Mouse (Mus musculus) lung, embryonic 14.5 days (tissue): ENCODE results near the gene Golph3l. TPM values are rescaled to one million over a fixed set of nuclear protein-coding genes. Genes with fewer than 3 reads are reported as not detected.
A peak's percentile ranks its signal among the peaks of the same experiment; 100 is the strongest.

Experiments
- ATAC-seq: fragments of 200-750 bp; cut with Nextera tagmentation; 2 replicates; pipeline ENCODE4 v1.8.0; 2017; ENCODE audit warnings: mild to moderate bottlenecking, moderate TSS enrichment, moderate library complexity; ENCODE audit not compliant: insufficient read depth
- DNase-seq: peaks from one replicate; pipeline ENCODE4 v3.0.0-alpha.2; 2015
- H3K27ac ChIP-seq: fragments of 300-500 bp; sonication (generic); 2 replicates; pipeline ENCODE4 v1.5.1; 2014; ENCODE audit warnings: low read depth, mild to moderate bottlenecking, moderate library complexity
- H3K27me3 ChIP-seq: fragments of 300-500 bp; sonication (generic); 2 replicates; pipeline ENCODE4 v1.6.1; 2014; ENCODE audit warnings: low read length, control low read depth; ENCODE audit not compliant: insufficient read depth
- H3K36me3 ChIP-seq: fragments of 300-500 bp; sonication (generic); 2 replicates; pipeline ENCODE4 v1.6.1; 2014; ENCODE audit warnings: control low read depth; ENCODE audit not compliant: insufficient read depth
- H3K4me1 ChIP-seq: fragments of 300-500 bp; sonication (generic); 2 replicates; pipeline ENCODE4 v1.6.1; 2014; ENCODE audit warnings: antibody characterized with exemption, control low read depth; ENCODE audit not compliant: insufficient read depth
- H3K4me2 ChIP-seq: fragments of 300-500 bp; sonication (generic); 2 replicates; pipeline ENCODE4 v1.6.1; 2014; ENCODE audit warnings: mild to moderate bottlenecking
- H3K4me3 ChIP-seq: fragments of 300-500 bp; sonication (generic); 2 replicates; pipeline ENCODE4 v1.5.1; 2014; ENCODE audit warnings: low read depth, low read length
- H3K9ac ChIP-seq: fragments of 300-500 bp; sonication (generic); 2 replicates; pipeline ENCODE4 v1.6.1; 2014
- H3K9me3 ChIP-seq: fragments of 300-500 bp; sonication (generic); 2 replicates; pipeline ENCODE4 v1.6.1; 2016; ENCODE audit warnings: low read depth, low read length, control low read depth
- CTCF ChIP-seq: IDR thresholded peaks from 2 replicates; pipeline ENCODE4 v1.5.1; 2016; ENCODE audit warnings: antibody characterized with exemption, low read depth
- WGBS: fragments of 180-500 bp; shearing (Covaris S2); extraction: QIAGEN DNeasy Blood & Tissue Kit; methylation state at CpG from one replicate; pipeline ENCODE4 v1.1.7; 2014; 5-methylcytosine and 5-hydroxymethylcytosine counted together
- polyA plus RNA-seq: library from polyadenylated mRNA; unstranded; fragments of >200 nt; fragmentation: Nextera tagmentation; extraction: Ambion mirVana; gene quantifications from 2 replicates; pipeline ENCODE4 v1.2.1, GENCODE M21; 2014

Gene Golph3l
- polyA plus RNA-seq, 1 experiment from 2014 or later = 29.3 TPM

DNA sequence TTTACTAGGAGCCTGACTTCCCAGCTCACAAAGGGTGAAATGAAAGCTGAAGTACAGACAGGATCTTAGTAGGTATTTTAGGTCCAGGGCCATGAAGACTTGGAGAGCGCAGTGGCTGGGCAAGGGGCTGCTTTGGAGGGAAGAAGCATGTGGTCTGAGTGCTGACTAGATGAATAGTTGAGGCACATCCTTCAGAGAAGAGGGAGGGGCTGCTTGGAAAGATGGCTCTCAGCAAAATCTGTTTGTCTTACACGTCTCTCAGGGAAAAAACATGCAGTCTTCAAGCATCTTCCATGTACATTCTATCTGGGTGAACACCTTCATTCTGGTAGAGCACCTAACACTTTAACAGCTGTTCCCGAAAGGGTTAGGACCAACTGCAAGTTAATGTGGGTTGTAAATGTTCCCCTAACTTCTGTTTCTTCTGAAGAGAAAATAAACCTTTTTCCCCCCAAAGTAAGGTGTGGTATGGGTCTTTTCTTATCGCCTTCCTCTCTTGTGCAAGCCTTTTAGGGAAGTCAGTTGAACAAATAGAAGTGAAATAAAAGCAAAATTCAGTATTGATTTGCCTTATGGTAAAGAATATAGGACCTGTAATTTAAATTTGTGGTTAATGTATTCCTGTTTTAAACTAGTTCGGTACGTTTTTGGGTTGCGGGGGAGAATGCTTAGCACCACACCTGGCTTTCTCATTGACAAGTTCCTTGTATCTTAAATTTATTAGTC is 74.2 kb downstream of the Golph3l start:
- Histone ChIP-seq H3K9ac (peak overlapping the region; percentile 38), H3K36me3 (peaks cover 55% of the 10 kb centered on the region), H3K27ac (peak overlapping the region; percentile 16; the same call in 1 of the 2 replicates), H3K9me3 (no peaks in the 10 kb centered on the region), H3K27me3 (no peaks in the 10 kb centered on the region), H3K4me3 (peak overlapping the region; percentile 99; the same call in 1 of the 2 replicates), H3K4me1 (peaks cover 31% of the 10 kb centered on the region; the same call in 1 of the 2 replicates), H3K4me2 (peak overlapping the region; percentile 69)
- DNase-seq (no peak), ATAC-seq (no peak)
- 76% methylated on average over 7 of the region's 7 CpGs for WGBS
- TF ChIP-seq CTCF = no peak

DNA sequence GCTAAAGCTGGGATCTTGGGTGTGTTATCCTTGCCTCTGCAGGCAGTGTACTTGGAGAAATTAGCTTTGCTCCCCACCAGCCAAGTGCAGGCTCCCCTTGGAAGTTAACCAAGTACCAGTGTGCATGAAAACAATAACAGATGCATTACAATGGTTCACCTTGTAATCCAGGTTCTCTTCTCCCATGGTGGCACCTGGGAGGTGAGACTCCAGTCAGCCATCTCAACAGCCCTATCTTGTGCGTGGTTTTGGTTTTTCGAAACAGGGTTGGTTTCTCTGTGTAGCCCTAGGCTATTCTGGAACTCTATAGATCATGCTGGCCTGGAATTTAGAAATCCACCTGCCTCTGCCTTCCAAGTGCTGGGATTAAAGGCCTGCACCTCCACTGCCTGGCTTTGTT is 74.8 kb downstream of the Golph3l start:
- no peaks in the 10 kb centered on the region for H3K27me3 ChIP-seq
- no peak overlapping the region for H3K4me3 ChIP-seq
- no peak overlapping the region for H3K9ac ChIP-seq
- DNase-seq (no peak), ATAC-seq (no peak)
- TF ChIP-seq CTCF = no peak
- H3K4me2 ChIP-seq = no peak overlapping the region; the same call in 1 of the 2 replicates
- WGBS = 79% methylated on average over 2 of the region's 2 CpGs
- no peaks in the 10 kb centered on the region for H3K9me3 ChIP-seq
- peaks cover 55% of the 10 kb centered on the region for H3K36me3 ChIP-seq
- no peak overlapping the region for H3K27ac ChIP-seq
- H3K4me1 ChIP-seq = peaks cover 35% of the 10 kb centered on the region

DNA sequence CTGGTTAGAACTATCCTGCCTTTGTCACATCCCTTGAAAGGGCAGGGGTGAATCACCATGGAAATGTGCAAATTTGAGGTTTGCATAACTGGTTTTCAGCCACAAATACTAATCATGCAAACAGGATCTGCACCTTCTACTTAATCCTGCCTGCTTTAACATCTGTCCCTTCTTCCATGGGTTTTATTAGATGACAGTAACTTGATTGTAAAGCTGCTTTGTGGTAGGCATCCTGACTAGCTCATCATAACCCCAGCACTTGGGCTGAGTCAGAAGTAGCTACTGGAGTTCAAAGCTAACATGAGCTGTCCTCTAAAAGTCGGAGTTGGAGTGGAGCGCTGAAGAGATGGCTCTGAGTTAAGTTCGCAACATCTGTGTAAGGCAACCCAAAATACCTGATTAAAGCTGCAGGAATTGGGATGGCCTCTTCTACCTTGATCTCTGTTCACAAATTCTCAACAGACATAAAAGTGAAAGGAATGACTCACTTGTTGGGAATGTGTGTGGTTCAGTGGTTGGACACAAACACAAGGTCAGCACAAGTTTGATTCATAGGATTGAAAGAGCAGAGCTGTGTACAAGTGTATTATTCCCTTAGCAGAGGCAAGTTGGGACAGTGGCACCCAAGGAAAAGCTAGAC is 75.4 kb downstream of the Golph3l start:
- Histone ChIP-seq H3K9ac (no peak overlapping the region), H3K4me1 (peaks cover 35% of the 10 kb centered on the region), H3K27ac (peak overlapping the region; percentile 80), H3K27me3 (no peaks in the 10 kb centered on the region), H3K4me3 (no peak overlapping the region), H3K9me3 (no peaks in the 10 kb centered on the region), H3K4me2 (no peak overlapping the region), H3K36me3 (peaks cover 57% of the 10 kb centered on the region)
- DNase-seq = no peak
- no peak for ATAC-seq
- no peak for TF ChIP-seq CTCF
- 80% methylated on average over 3 of the region's 3 CpGs for WGBS

DNA sequence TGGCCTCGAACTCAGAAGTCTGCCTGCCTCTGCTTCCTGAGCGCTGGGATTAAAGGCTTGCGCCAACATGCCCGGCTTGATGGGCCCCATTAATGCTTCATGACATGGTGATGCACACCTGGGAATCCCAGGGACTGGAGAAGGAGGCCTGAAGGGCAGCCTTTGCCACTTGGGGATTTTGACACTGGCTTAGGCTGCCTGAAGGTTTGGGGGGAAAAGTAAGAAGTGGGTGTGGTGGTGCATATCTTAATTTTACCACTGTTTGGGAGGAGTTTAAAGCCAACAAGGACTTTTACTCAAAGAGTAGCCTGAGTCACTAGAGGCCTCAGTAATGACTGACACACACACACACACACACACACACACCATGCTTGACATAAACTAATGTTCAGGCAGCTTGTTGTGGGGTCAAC is 76.2 kb downstream of the Golph3l start:
- no peak for TF ChIP-seq CTCF
- DNase-seq (no peak), ATAC-seq (no peak)
- Histone ChIP-seq H3K4me3 (no peak overlapping the region), H3K9me3 (no peaks in the 10 kb centered on the region), H3K9ac (no peak overlapping the region), H3K27me3 (no peaks in the 10 kb centered on the region), H3K4me1 (peaks cover 35% of the 10 kb centered on the region), H3K4me2 (no peak overlapping the region), H3K27ac (peak overlapping the region; percentile 80), H3K36me3 (peaks cover 63% of the 10 kb centered on the region)
- 81% methylated on average over 4 of the region's 4 CpGs for WGBS

DNA sequence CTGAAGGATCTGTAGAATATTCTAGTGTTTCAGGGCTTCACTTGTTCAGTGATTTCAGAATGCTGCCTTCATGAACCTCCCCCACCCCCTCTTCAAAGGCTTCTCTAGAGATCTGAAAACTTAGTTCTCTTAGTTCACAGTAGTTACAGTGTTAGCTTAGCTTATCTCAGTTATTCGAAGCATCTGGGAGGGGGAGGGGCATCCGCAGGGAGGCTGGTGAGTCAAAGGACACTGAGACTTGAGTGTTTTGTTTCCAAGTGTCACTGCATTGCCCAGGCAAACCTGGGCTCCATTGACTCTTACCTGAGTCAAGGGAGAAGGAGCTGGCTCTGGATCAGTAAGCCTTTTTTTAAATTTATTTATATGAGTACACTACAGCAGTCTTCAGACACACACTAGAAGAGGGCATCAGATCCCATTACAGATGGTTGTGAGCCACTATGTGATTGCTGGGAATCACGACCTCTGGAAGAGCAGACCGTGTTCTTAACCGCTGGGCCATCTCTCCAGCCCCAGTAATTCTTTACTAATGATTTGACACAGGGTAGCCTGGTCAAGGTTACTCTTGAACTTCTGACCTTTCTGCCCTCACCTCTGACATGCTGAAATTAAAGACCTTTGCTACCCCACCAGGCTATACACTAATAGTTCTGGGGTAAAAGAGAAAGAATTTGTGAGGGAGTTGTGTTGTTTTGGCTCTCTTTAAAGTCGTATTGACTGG is 77.5 kb downstream of the Golph3l start:
- Histone ChIP-seq H3K4me1 (peaks cover 35% of the 10 kb centered on the region), H3K9me3 (no peaks in the 10 kb centered on the region), H3K36me3 (peaks cover 51% of the 10 kb centered on the region), H3K27me3 (no peaks in the 10 kb centered on the region), H3K27ac (peak overlapping the region; percentile 94), H3K4me2 (peak overlapping the region; percentile 19; the same call in 1 of the 2 replicates), H3K9ac (no peak overlapping the region), H3K4me3 (no peak overlapping the region)
- DNase-seq (peak; percentile 68), ATAC-seq (peak; percentile 69; the same call in 1 of the 2 replicates)
- 15% methylated on average over 6 of the region's 6 CpGs for WGBS
- no peak for TF ChIP-seq CTCF

DNA sequence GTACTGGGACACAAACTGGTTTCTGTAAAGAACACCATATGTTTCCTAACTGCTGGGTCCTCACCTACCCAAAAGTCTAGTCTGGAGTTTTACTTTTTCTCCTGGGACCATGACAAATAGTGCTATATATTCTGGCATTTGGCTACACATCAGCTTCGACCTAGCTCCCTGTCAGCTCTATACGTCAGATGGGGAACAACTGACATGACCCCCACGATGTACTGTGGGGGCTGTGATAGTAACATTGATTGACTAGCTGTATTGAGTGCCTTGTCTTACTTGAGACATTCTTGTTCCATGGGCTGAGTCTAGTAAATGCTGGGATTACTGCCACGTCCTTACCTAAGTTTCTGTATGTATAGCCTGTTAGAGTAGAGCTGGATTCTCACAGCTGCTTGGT is 78.8 kb downstream of the Golph3l start:
- ATAC-seq (peak; percentile 10; the same call in 1 of the 2 replicates), DNase-seq (no peak)
- peaks cover 26% of the 10 kb centered on the region for H3K4me1 ChIP-seq
- TF ChIP-seq CTCF = no peak
- 0 out of 2 replicates have a peak overlapping the region, but pooled peaks have one; percentile 0 for H3K4me3 ChIP-seq
- no peaks in the 10 kb centered on the region for H3K27me3 ChIP-seq
- peak overlapping the region; percentile 42 for H3K4me2 ChIP-seq
- H3K9me3 ChIP-seq = no peaks in the 10 kb centered on the region
- H3K27ac ChIP-seq = peak overlapping the region; percentile 94
- peak overlapping the region; percentile 21; the same call in 1 of the 2 replicates for H3K9ac ChIP-seq
- 18% methylated on average over 4 of the region's 4 CpGs for WGBS
- peaks cover 39% of the 10 kb centered on the region for H3K36me3 ChIP-seq
